Mouse (Mus musculus) myocyte (in vitro differentiated cells): Measurements from ENCODE around the gene Slc24a3. TPM values are rescaled to one million over a fixed set of nuclear protein-coding genes. Genes with fewer than 3 reads are reported as not detected.

ENCODE experiments used
- H3K27me3 ChIP-seq: one replicate; pipeline ENCODE4 v1.6.1; 2011; ENCODE audit not compliant: control insufficient read depth, insufficient read depth, insufficient read length
- H3K36me3 ChIP-seq: one replicate; pipeline ENCODE4 v1.6.1; 2011; ENCODE audit not compliant: control insufficient read depth, insufficient read depth
- H3K4me2 ChIP-seq: one replicate; pipeline ENCODE4 v1.6.1; 2011; ENCODE audit warnings: low read depth, control low read depth
- H3K4me3 ChIP-seq: one replicate; pipeline ENCODE4 v1.5.1; 2011; ENCODE audit warnings: mild to moderate bottlenecking, control low read depth, moderate library complexity
- H3K79me2 ChIP-seq: one replicate; pipeline ENCODE4 v1.6.1; 2011; ENCODE audit not compliant: control insufficient read depth, insufficient read depth
- H3ac ChIP-seq: one replicate; pipeline ENCODE4 v1.6.1; 2011; ENCODE audit not compliant: control insufficient read depth, insufficient read length
- CEBPB ChIP-seq: IDR thresholded peaks from 2 replicates; pipeline ENCODE4 v1.6.1; 2011; ENCODE audit warnings: mild to moderate bottlenecking, moderate library complexity; ENCODE audit not compliant: poor library complexity, insufficient read depth, severe bottlenecking
- E2F4 ChIP-seq: IDR thresholded peaks from one replicate; pipeline ENCODE4 v1.6.1; 2011; ENCODE audit warnings: mild to moderate bottlenecking, control low read depth, moderate library complexity; ENCODE audit not compliant: insufficient read depth
- MAX ChIP-seq: IDR thresholded peaks from one replicate; pipeline ENCODE4 v1.6.1; 2011; ENCODE audit warnings: low read depth, mild to moderate bottlenecking, control low read depth
- MYOD1 ChIP-seq, 3 experiments: IDR thresholded peaks; one replicate each; pipeline ENCODE4 v1.6.1; 2011; ENCODE audit warnings: control low read depth in 2 of 3, low read depth in 2 of 3, mild to moderate bottlenecking in 2 of 3, moderate library complexity in 1 of 3; ENCODE audit not compliant: insufficient read length in 2 of 3, control insufficient read depth in 1 of 3
- MYOG ChIP-seq, 3 experiments: IDR thresholded peaks; one replicate each; pipeline ENCODE4 v1.6.1; 2011; ENCODE audit warnings: control low read depth in 2 of 3, low read depth in 2 of 3, mild to moderate bottlenecking in 2 of 3; ENCODE audit not compliant: insufficient read length in 2 of 3, control insufficient read depth in 1 of 3, insufficient read depth in 1 of 3
- POLR2A ChIP-seq: IDR thresholded peaks from one replicate; pipeline ENCODE4 v1.6.1; 2011; ENCODE audit warnings: low read depth, mild to moderate bottlenecking, control low read depth, moderate library complexity; ENCODE audit not compliant: insufficient read length
- POLR2AphosphoS2 ChIP-seq: IDR thresholded peaks from one replicate; pipeline ENCODE4 v1.6.1; 2011; ENCODE audit warnings: low read depth, control low read depth; ENCODE audit not compliant: insufficient read length
- REST ChIP-seq: IDR thresholded peaks from one replicate; pipeline ENCODE4 v1.6.1; 2011; ENCODE audit warnings: mild to moderate bottlenecking, control low read depth, moderate library complexity; ENCODE audit not compliant: insufficient read depth, insufficient read length
- SRF ChIP-seq: IDR thresholded peaks from one replicate; pipeline ENCODE4 v1.6.1; 2011; ENCODE audit warnings: low read depth; ENCODE audit not compliant: control insufficient read depth, insufficient read length
- TCF12 ChIP-seq: IDR thresholded peaks from one replicate; pipeline ENCODE4 v1.6.1; 2011; ENCODE audit warnings: mild to moderate bottlenecking, control low read depth; ENCODE audit not compliant: poor library complexity, insufficient read depth, severe bottlenecking
- TCF3 ChIP-seq: IDR thresholded peaks from one replicate; pipeline ENCODE4 v1.6.1; 2011; ENCODE audit warnings: low read depth, control low read depth; ENCODE audit not compliant: insufficient read length
- USF1 ChIP-seq: IDR thresholded peaks from one replicate; pipeline ENCODE4 v1.6.1; 2011; ENCODE audit warnings: low read depth, mild to moderate bottlenecking, control low read depth, moderate library complexity
- polyA plus RNA-seq: library from polyadenylated mRNA; unstranded; fragments of >200 nt; fragmentation: generic; extraction: Trizol; gene quantifications from one replicate; pipeline ENCODE4 v1.2.1, GENCODE M21; 2012; ENCODE audit warnings: missing spikeins

The Slc24a3 gene
- polyA plus RNA-seq, 1 experiment = 4.8 TPM

GRCm38 (mm10) chr2:145640255-145640984 lies 472.9 kb downstream of the Slc24a3 start:
- Histone ChIP-seq H3K4me2 (no peak overlapping the region), H3K36me3 (no peaks in the 10 kb centered on the region), H3ac (no peak overlapping the region), H3K79me2 (no peaks in the 10 kb centered on the region), H3K27me3 (peaks cover 14% of the 10 kb centered on the region), H3K4me3 (no peak overlapping the region)
- TF ChIP-seq POLR2A (no peak), USF1 (no peak), POLR2AphosphoS2 (no peak), MAX (no peak), MYOG (IDR thresholded peaks at IDR 0.05; ENCODE audit: control insufficient read depth in 1 of 3, insufficient read depth in 1 of 3, insufficient read length in 2 of 3, low read depth in 2 of 3) (no peak), SRF (no peak)

- H3K36me3 ChIP-seq = no peaks in the 10 kb centered on the region
- no peak overlapping the region for H3ac ChIP-seq
- no peaks in the 10 kb centered on the region for H3K27me3 ChIP-seq
- no peak overlapping the region for H3K4me2 ChIP-seq
- H3K79me2 ChIP-seq = no peaks in the 10 kb centered on the region
- TF ChIP-seq POLR2A (no peak), MYOG (IDR thresholded peaks at IDR 0.05; ENCODE audit: control insufficient read depth in 1 of 3, insufficient read depth in 1 of 3, insufficient read length in 2 of 3, low read depth in 2 of 3) (no peak), TCF3 (no peak), SRF (no peak), MAX (no peak), E2F4 (no peak), MYOD1 (IDR thresholded peaks at IDR 0.05; ENCODE audit: control insufficient read depth in 1 of 3, insufficient read length in 2 of 3, low read depth in 2 of 3) (no peak), USF1 (no peak), POLR2AphosphoS2 (no peak), CEBPB (no peak), TCF12 (no peak), REST (no peak)
- H3K4me3 ChIP-seq = no peak overlapping the region
Observed at GRCm38 (mm10) chr2:145655373-145655960, 487.9 kb downstream of the Slc24a3 start.

DNA sequence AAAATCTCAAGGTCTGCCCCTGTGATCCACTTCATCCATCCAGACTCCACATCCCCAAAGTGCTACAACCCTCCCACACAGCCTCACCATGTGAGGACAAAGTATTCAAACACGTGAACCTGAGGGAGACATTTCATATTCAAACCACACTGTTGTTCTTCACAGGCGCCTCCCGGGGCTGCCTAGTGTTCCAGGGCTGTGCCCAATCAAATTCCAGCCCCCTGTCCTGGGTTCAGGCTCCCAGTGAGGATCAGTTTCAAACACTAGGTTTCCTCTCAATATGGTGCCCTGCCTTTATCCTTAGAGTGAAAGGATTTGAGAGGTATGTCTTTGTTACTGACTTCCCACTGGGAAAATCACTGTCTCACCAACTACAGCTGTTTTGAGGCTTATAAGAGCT lies 488.6 kb downstream of the Slc24a3 start:
- H3K4me2 ChIP-seq = peak overlapping the region; percentile 16
- no peaks in the 10 kb centered on the region for H3K36me3 ChIP-seq
- H3K79me2 ChIP-seq = no peaks in the 10 kb centered on the region
- no peak overlapping the region for H3ac ChIP-seq
- H3K27me3 ChIP-seq = no peaks in the 10 kb centered on the region
- H3K4me3 ChIP-seq = no peak overlapping the region
- TF ChIP-seq MYOG (IDR thresholded peaks at IDR 0.05; ENCODE audit: control insufficient read depth in 1 of 3, insufficient read depth in 1 of 3, insufficient read length in 2 of 3, low read depth in 2 of 3) (no peak), TCF3 (no peak), SRF (no peak), POLR2A (no peak), MAX (no peak), MYOD1 (IDR thresholded peaks at IDR 0.05; ENCODE audit: control insufficient read depth in 1 of 3, insufficient read length in 2 of 3, low read depth in 2 of 3) (no peak), REST (no peak), CEBPB (no peak), TCF12 (no peak), POLR2AphosphoS2 (no peak), USF1 (no peak), E2F4 (no peak)

GRCm38 (mm10) chr2:145656716-145657115 lies 489.2 kb downstream of the Slc24a3 start:
- no peak overlapping the region for H3K4me3 ChIP-seq
- no peaks in the 10 kb centered on the region for H3K27me3 ChIP-seq
- no peaks in the 10 kb centered on the region for H3K79me2 ChIP-seq
- no peaks in the 10 kb centered on the region for H3K36me3 ChIP-seq
- TF ChIP-seq TCF12 (peak; percentile 19), CEBPB (no peak), POLR2AphosphoS2 (no peak), MYOD1 (IDR thresholded peaks at IDR 0.05; ENCODE audit: control insufficient read depth in 1 of 3, insufficient read length in 2 of 3, low read depth in 2 of 3) (peak in 2 of 3 experiments; percentile 91 to 93)
- H3K4me2 ChIP-seq = peak overlapping the region; percentile 27
- H3ac ChIP-seq = no peak overlapping the region

DNA sequence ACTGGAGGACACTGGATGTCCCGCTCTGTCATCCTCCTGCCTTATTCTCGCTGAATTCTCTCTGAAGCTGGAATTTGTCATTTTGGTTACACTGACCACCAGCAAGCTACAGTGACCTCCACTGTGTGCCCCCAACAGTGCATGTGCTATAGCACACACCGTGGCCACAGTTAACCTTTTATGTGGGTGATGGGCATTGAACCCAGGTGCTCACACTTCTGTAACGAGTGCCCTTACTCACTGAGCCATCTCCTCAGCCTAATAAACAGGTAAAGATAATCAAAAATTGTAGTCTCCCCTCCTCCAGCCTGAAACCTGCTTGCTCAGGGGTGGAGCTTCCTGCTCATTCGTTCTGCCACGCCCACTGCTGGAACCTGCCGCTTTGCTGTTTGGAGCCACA lies 493.7 kb downstream of the Slc24a3 start:
- no peak overlapping the region for H3K4me3 ChIP-seq
- H3K36me3 ChIP-seq = no peaks in the 10 kb centered on the region
- no peaks in the 10 kb centered on the region for H3K79me2 ChIP-seq
- H3ac ChIP-seq = no peak overlapping the region
- no peak for TF ChIP-seq REST
- no peak overlapping the region for H3K4me2 ChIP-seq
- no peaks in the 10 kb centered on the region for H3K27me3 ChIP-seq
